Mouse (Mus musculus) C2C12 (cell line): Measurements from ENCODE around the gene Pde4dip.

Experiments
- CTCF ChIP-seq: IDR thresholded peaks from one replicate; pipeline ENCODE4 v1.5.1; 2011; ENCODE audit not compliant: control insufficient read depth, insufficient read depth, insufficient read length
- MYOD1 ChIP-seq: IDR thresholded peaks from one replicate; pipeline ENCODE4 v1.6.1; 2011; ENCODE audit warnings: low read depth; ENCODE audit not compliant: control insufficient read depth, insufficient read length
- USF1 ChIP-seq: IDR thresholded peaks from one replicate; pipeline ENCODE4 v1.6.1; 2011; ENCODE audit warnings: low read depth, mild to moderate bottlenecking, control low read depth, moderate library complexity

DNA sequence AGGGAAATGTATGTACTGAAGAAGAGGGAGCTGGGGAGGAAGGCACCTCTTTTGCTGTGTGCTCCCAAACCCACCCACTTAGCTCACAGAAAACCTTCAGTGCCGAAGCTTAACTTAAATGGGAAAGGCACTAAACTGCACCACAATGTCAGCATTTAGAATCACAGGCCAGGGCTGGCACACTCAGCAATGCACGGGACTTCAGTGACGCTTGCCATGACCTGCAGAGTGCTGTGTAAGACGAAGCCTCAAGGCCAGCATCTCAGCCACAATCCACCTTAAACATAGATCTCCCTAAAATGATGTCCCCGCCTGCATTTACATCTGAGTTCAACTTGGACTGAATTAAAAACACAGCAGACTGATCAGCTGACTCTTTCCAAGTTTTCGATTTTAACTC lies 91.1 kb downstream of the Pde4dip start:
- no peak for TF ChIP-seq USF1
- TF ChIP-seq MYOD1, result no peak
- no peak for TF ChIP-seq CTCF
